Mouse (Mus musculus) brain, embryonic 14.5 days (tissue): ENCODE results near the gene Nrp2.

Source experiments
- CTCF ChIP-seq: fragments of 200-500 bp; IDR thresholded peaks from 2 replicates; pipeline ENCODE4 v1.5.1; 2012; ENCODE audit warnings: inconsistent platforms, mild to moderate bottlenecking, moderate library complexity, borderline replicate concordance; ENCODE audit not compliant: insufficient read depth, insufficient read length; ENCODE audit errors: extremely low read depth
- POLR2A ChIP-seq: fragments of 200-500 bp; IDR thresholded peaks from 2 replicates; pipeline ENCODE4 v1.6.1; 2012; ENCODE audit warnings: mild to moderate bottlenecking, inconsistent platforms, borderline replicate concordance; ENCODE audit not compliant: poor library complexity, insufficient read depth, insufficient read length, severe bottlenecking; ENCODE audit errors: extremely low read depth

DNA sequence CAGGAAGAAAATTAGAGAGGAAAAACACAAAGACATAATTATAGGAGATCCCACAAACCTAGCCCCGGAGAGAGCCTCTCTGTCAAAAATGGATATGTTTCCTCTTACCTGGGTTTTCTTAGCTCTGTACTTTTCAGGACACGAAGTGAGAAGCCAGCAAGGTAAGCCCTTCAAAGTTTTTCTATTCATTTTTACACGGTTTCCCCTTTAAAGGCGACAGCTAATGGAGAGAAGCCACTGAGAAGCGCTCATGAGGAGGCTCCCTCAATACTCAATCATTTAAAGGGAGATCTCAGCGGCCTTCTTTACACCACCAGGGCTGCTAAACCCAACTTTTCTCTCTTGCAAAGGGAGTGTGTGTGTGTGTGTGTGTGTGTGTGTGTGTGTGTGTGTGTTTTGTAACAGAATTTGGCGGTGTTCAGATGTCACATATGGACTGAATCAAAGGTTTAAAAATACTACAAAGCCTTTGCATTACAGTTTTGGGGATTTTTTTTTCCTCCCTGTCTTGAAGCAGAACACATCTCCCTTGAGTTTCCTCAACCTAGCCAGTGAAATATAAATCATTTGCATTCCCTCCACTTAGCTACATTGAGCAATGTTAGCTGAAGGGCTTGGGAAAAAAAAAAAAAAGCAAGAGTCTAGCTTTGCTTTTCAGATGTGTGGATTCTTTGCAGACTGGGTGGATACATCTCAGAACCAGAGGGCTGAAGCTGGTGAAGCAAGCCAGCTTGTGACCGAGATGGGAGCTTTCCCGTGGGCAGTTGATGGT is 1.2 kb downstream of the Nrp2 start:
- no peak for TF ChIP-seq POLR2A
- TF ChIP-seq CTCF: no peak
